Mouse (Mus musculus): ENCODE results near the gene Hsd3b5. TPM values are rescaled to one million over a fixed set of nuclear protein-coding genes. Genes with fewer than 3 reads are reported as not detected.

The Hsd3b5 gene
- total RNA-seq (2023): not detected

GRCm38 (mm10) chr3:98630152-98630551, at the start of gene Hsd3b5:
TSS of gene Hsd3b5 (minus strand) at chr3:98630252.

GRCm38 (mm10) chr3:98588707-98589106, 41.3 kb downstream of the Hsd3b5 start, which contains the start of gene Gm10681:
TSS of gene Gm10681 (minus strand) at chr3:98588807.

Other genes with a start within 250 kb of the Hsd3b5 start
- gene Zfp697, start 247.8 kb downstream of the Hsd3b5 start, total RNA-seq (2023): not detected
- not detected for gene Gm4450, start 173.1 kb downstream of the Hsd3b5 start, total RNA-seq (2023)
- gene Hsd3b4, start 119.7 kb downstream of the Hsd3b5 start, total RNA-seq (2023): not detected
- gene Gm10681, start 41.4 kb downstream of the Hsd3b5 start, total RNA-seq (2023): not detected
- gene Hsd3b2, start 94.3 kb upstream of the Hsd3b5 start, total RNA-seq (2023): 0.23 TPM
- gene Hsd3b3, start 132.9 kb upstream of the Hsd3b5 start, total RNA-seq (2023): not detected
- not detected for gene Hsd3b6, start 184.2 kb upstream of the Hsd3b5 start, total RNA-seq (2023)
- gene Hsd3b1, start 229.5 kb upstream of the Hsd3b5 start, total RNA-seq (2023): not detected

Data from CD4-positive naive resting alpha-beta T cell, adult 76 days (primary cell).